12 mouse cellular contexts compared by ENCODE assay signal in genomic region chr10:40090504-40091428, GRCm38 (mm10). TPM values are rescaled to one million over a fixed set of nuclear protein-coding genes. Genes with fewer than 3 reads are reported as not detected.
DNase-seq lines count a peak whose midpoint lies in the region; ATAC-seq and TF ChIP-seq lines count a peak whose summit lies in the region.
"Had no signal": no experiment of that assay in that cellular context is flagged by ENCODE, and none has a peak within 500 bp of the region (broad histone marks: within the 10 kb centered on the region; RNA-seq: fewer than 3 reads in every experiment).

No protein-coding gene starts in this region.

- no peak overlapping the region for H3K27ac ChIP-seq in embryonic facial prominence, embryonic 14.5 days (replicated peaks; ENCODE audit: low read depth, low read length)
- no peak overlapping the region for H3K27ac ChIP-seq in embryonic facial prominence, embryonic 10.5 days (replicated peaks)
- H3K27ac ChIP-seq in liver, postnatal 0 days (ENCODE audit: low read depth) = no peak overlapping the region
- H3K27ac ChIP-seq: left cerebral cortex, adult 2 months; liver, embryonic 15.5 days had no signal

- 0 out of 2 replicates have a peak, but pooled peaks cover 3% of the 10 kb centered on the region for H3K9me3 ChIP-seq in embryonic facial prominence, embryonic 14.5 days (ENCODE audit: control insufficient read depth, low read length)
- no peaks in the 10 kb centered on the region; the same call in 1 of the 2 replicates for H3K9me3 ChIP-seq in embryonic facial prominence, embryonic 10.5 days
- H3K9me3 ChIP-seq in liver, postnatal 0 days (ENCODE audit: low read length) = no peaks in the 10 kb centered on the region
- H3K9me3 ChIP-seq: liver, embryonic 15.5 days had no signal

- CTCF ChIA-PET in Patski (lab: Charles Lee) = interaction anchor here (0.7 to 2.3 kb wide), 3 partner anchors 16 to 122 kb away, joined by 3 to 7 read pairs (median 4); no protein-coding TSS in a partner anchor

- 75% methylated on average over 11 of the region's 11 CpGs for WGBS in embryonic facial prominence, embryonic 14.5 days
- 86% methylated on average over 11 of the region's 11 CpGs for WGBS in embryonic facial prominence, embryonic 10.5 days
- WGBS in lung, adult 2 months = 52% methylated on average over 11 of the region's 11 CpGs
- 80% methylated on average over 11 of the region's 11 CpGs for WGBS in liver, postnatal 0 days (ENCODE audit: insufficient replicate concordance)

- H3K9ac ChIP-seq in embryonic facial prominence, embryonic 14.5 days (ENCODE audit: low read depth, low read length) = no peak overlapping the region
- no peak overlapping the region for H3K9ac ChIP-seq in liver, postnatal 0 days (replicated peaks)
- H3K9ac ChIP-seq: liver, embryonic 15.5 days had no signal

- no peaks in the 10 kb centered on the region; the same call in 1 of the 2 replicates for H3K4me1 ChIP-seq in embryonic facial prominence, embryonic 14.5 days (ENCODE audit: control insufficient read depth, insufficient read depth, low read length)
- no peaks in the 10 kb centered on the region for H3K4me1 ChIP-seq in embryonic facial prominence, embryonic 10.5 days
- H3K4me1 ChIP-seq in lung, adult 2 months (ENCODE audit: control insufficient read depth, insufficient read depth, low read length) = peaks cover 8% of the 10 kb centered on the region; the same call in 1 of the 2 replicates
- H3K4me1 ChIP-seq in liver, postnatal 0 days (ENCODE audit: insufficient read depth) = peaks cover 10% of the 10 kb centered on the region

- H3K27me3 ChIP-seq in embryonic facial prominence, embryonic 14.5 days (replicated peaks; ENCODE audit: control insufficient read depth, insufficient read depth, low read length) = no peaks in the 10 kb centered on the region
- no peaks in the 10 kb centered on the region for H3K27me3 ChIP-seq in embryonic facial prominence, embryonic 10.5 days (replicated peaks; ENCODE audit: low read depth, poor library complexity, severe bottlenecking)
- H3K27me3 ChIP-seq in Patski = no peaks in the 10 kb centered on the region
- no peaks in the 10 kb centered on the region for H3K27me3 ChIP-seq in liver, postnatal 0 days (ENCODE audit: insufficient read depth, low read length)
- H3K27me3 ChIP-seq: liver, embryonic 15.5 days had no signal

- TF ChIP-seq POLR2A in lung, adult 2 months (IDR thresholded peaks at IDR 0.05; ENCODE audit: borderline replicate concordance, extremely low read depth, low read depth, low read length) = no peak

- peak; percentile 82 for ATAC-seq in embryonic facial prominence, embryonic 14.5 days (ENCODE audit: low read depth)
- peak; percentile 62 for ATAC-seq in Patski
- ATAC-seq in liver, postnatal 0 days = no peak

- H3K4me3 ChIP-seq in embryonic facial prominence, embryonic 14.5 days (ENCODE audit: low read depth, low read length) = no peak overlapping the region
- no peak overlapping the region for H3K4me3 ChIP-seq in embryonic facial prominence, embryonic 10.5 days
- H3K4me3 ChIP-seq in lung, adult 2 months (replicated peaks; ENCODE audit: extremely low read depth, low read depth, low read length) = no peak overlapping the region
- no peak overlapping the region for H3K4me3 ChIP-seq in liver, postnatal 0 days (ENCODE audit: low read depth, low read length)
- H3K4me3 ChIP-seq: left cerebral cortex, adult 2 months; liver, embryonic 15.5 days had no signal

- no peak for TF ChIP-seq CTCF in Patski (IDR thresholded peaks at IDR 0.05)
- TF ChIP-seq CTCF in lung, adult 2 months (IDR thresholded peaks at IDR 0.05; ENCODE audit: insufficient read depth, low read length) = no peak
- no peak for TF ChIP-seq CTCF in liver, postnatal 0 days (IDR thresholded peaks at IDR 0.05; ENCODE audit: low read depth)

- no peak overlapping the region for H3K4me2 ChIP-seq in embryonic facial prominence, embryonic 14.5 days (ENCODE audit: low read depth, low read length)
- no peak overlapping the region for H3K4me2 ChIP-seq in liver, postnatal 0 days (ENCODE audit: low read depth, low read length)
- H3K4me2 ChIP-seq: liver, embryonic 15.5 days had no signal

- POLR2A ChIA-PET in Patski (lab: Charles Lee) = no interaction called here

- no peak for TF ChIP-seq EP300 in liver, postnatal 0 days (IDR thresholded peaks at IDR 0.05; ENCODE audit: low read depth)

- in situ Hi-C loops in Patski (cut with MboI; ENCODE audit: low pct_unique_long_range_greater_than_20kb) = no loop called here

- DNase-seq in embryonic facial prominence, embryonic 14.5 days (ENCODE audit: low spot score) = peak; percentile 90
- no peak for DNase-seq in embryonic facial prominence, embryonic 10.5 days (ENCODE audit: low spot score)
- DNase-seq in Patski (ENCODE audit: low read depth, low spot score) = peak; percentile 49
- peak; percentile 65 for DNase-seq in kidney, adult 18-20 months
- peak; percentile 64 for DNase-seq in lung, adult 2 months
- DNase-seq in layer of hippocampus, postnatal 14 days (ENCODE audit: low spot score in 2 of 2) = no peak
- DNase-seq in liver, postnatal 0 days = no peak
- DNase-seq in urinary bladder, adult 2 months (ENCODE audit: low spot score) = no peak
- DNase-seq: adrenal gland, postnatal 14 days; cerebellum, postnatal 36 days had no signal

- no peaks in the 10 kb centered on the region for H3K36me3 ChIP-seq in embryonic facial prominence, embryonic 14.5 days (ENCODE audit: control insufficient read depth, insufficient read depth, low read length)
- no peaks in the 10 kb centered on the region for H3K36me3 ChIP-seq in embryonic facial prominence, embryonic 10.5 days (replicated peaks)
- peaks cover 2% of the 10 kb centered on the region; the same call in 1 of the 2 replicates for H3K36me3 ChIP-seq in liver, postnatal 0 days (replicated peaks; ENCODE audit: insufficient read depth, low read length)

RNA-seq across cellular contexts. Expression of gene Slc16a10, which starts 51.3 kb away (rescaled TPM):
- polyA plus RNA-seq in embryonic facial prominence, embryonic 14.5 days (2014; fragmentation: Nextera tagmentation; extraction: Ambion mirVana) = 7.2 and 8.2 TPM in 2 replicates
- 6.0 and 7.8 TPM in 2 replicates for polyA plus RNA-seq in embryonic facial prominence, embryonic 10.5 days (2016; fragmentation: Nextera tagmentation; extraction: Ambion mirVana)
- polyA plus RNA-seq in Patski (2021) = 9.1 TPM
- polyA plus RNA-seq in lung, adult 2 months (2012; rRNA removed) = 11.3 and 20.7 TPM in 2 replicates
- total RNA-seq in layer of hippocampus, postnatal 14 days (2021) = 1 to 10 TPM; 1.4 to 1.8 TPM
- 20.2 and 22.1 TPM in 2 replicates for polyA plus RNA-seq in liver, postnatal 0 days (2015; fragmentation: Nextera tagmentation; extraction: Ambion mirVana)
- polyA plus RNA-seq in urinary bladder, adult 2 months (2012; rRNA removed) = 10.9 and 13.4 TPM in 2 replicates

Comparison
In these comparisons a context has a peak if more than half of its experiments do, and no peak if none do; other contexts are left out.
1. DNase-seq: peak in embryonic facial prominence, embryonic 14.5 days (single experiment), Patski (single experiment), kidney, adult 18-20 months (single experiment) and lung, adult 2 months (single experiment); none in embryonic facial prominence, embryonic 10.5 days (single experiment), layer of hippocampus, postnatal 14 days (0 of 2), liver, postnatal 0 days (single experiment) and urinary bladder, adult 2 months (single experiment).